Mouse (Mus musculus): ENCODE measurements around the gene Phyh. TPM values are rescaled to one million over a fixed set of nuclear protein-coding genes. Genes with fewer than 3 reads are reported as not detected.
"Not testable (repeated sequence)": the region's sequence is repeated elsewhere in the genome, so short reads cannot be mapped to it uniquely, and the experiment has no call there.

Phyh gene
- total RNA-seq, 4 experiments from 2014 or later, result 169 to 329 (median 213) TPM

GRCm38 (mm10) chr2:4917326-4918021 lies 1.3 kb upstream of the Phyh start:
- peak; percentile 47 for DNase-seq

DNA sequence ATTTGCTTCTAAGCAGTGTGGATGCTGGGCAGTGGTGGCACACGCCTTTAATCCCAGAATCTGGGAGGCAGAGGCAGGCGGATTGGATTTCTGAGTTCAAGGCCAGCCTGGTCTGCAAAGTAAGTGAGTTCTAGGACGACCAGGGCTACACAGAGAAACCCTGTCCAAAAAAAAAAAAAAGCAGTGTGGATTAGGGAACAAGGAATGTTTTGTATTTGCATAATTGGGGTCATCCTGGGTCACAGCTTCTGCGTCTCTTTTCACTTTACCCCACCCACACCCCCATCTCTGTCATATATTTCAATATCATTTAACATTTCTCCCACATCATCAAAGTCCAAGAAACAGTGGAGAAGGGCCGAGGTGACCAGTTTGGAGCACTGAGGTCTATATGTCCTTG lies 2.2 kb downstream of the Phyh start:
- DNase-seq, result no peak

DNA sequence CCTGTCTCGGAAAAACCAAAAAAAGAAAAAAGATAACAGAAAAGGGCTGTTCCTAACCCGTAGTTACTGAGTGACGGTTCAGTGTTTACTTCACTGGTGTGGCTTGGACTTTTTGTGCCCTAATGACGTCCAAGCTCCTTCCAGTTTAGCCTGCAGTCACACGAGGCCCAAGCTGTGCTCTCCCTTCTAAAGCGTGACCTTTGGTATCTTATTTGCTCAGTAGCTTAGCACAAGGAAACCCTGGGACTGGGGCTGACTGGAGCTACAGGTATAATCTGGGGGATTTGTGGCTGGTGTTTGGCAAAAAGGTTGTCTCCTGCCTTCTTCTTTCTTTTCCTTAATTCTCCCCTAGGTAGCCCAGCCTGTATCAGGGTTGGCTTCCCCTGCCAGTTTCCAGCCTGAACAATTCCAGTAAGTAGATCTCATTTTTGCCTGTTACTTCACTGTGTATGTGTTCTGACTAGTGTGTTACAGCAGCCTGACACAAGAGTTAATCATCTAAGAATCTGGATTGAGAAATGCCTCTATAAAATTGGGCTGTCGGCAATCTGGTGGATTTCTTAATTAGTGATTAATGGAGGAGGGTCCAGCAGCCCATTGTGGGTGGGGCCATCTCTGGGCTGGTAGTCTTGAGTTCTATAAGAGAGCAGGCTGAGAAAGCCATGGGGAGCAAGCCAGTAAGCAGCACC lies 3.8 kb downstream of the Phyh start:
- DNase-seq, result no peak

GRCm38 (mm10) chr2:4927391-4927790 lies 8.6 kb downstream of the Phyh start:
- DNase-seq, result no peak

- no peak for DNase-seq
Measured at GRCm38 (mm10) chr2:4929230-4929629, 10.4 kb downstream of the Phyh start.

GRCm38 (mm10) chr2:4934516-4934915 lies 15.7 kb downstream of the Phyh start:
- DNase-seq, result no peak

- no peak for DNase-seq
Measured at GRCm38 (mm10) chr2:4937931-4938330, 19.1 kb downstream of the Phyh start.

GRCm38 (mm10) chr2:4940861-4941260 lies 22.0 kb downstream of the Phyh start:
- no peak for DNase-seq

- not testable (repeated sequence) for DNase-seq
Measured at GRCm38 (mm10) chr2:4949691-4950090, 30.9 kb downstream of the Phyh start.

DNA sequence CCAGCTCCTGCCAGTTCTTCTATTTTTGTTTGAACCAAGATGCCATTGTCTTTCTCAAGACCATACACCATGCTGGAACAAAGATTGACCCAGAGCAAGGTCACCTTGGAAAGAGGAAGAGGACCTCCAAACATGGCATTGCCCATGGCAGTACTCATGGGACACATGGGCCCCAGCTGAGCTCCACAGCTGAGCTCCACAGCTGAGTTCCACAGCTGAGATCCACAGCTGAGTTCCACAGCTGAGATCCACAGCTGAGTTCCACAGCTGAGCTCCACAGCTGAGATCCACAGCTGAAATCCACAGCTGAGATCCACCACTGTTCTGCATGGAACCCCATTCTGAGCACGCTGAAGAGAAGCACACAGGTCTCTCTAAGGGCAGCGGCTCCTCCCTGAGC lies 32.2 kb downstream of the Phyh start:
- DNase-seq, result no peak

DNA sequence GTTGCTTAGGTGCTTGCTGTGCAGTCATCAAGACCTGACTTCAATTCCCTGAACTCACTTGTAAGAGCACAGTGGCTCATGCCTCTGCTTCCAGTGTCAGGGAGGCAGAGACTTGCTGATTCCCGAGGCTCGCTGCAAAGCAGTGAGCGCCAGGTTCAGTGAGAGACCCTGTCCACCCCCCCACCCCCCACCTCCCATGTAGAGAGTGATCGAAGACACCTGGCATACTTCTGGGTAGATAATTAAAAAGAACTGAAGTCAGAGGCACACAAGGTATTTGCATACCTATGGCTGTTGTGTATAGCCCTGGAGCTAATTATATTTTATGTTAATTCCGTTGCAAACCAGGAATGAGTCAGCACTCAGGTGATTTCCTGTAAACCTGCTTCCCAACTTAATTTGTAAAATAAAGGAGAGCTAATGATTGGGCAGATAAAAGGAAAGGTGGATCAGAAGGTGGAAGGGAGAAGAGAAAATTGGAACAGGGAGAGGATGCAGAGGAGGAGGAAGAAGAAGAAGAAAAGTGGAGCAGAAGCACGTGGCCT lies 35.5 kb downstream of the Phyh start:
- DNase-seq, result no peak

DNA sequence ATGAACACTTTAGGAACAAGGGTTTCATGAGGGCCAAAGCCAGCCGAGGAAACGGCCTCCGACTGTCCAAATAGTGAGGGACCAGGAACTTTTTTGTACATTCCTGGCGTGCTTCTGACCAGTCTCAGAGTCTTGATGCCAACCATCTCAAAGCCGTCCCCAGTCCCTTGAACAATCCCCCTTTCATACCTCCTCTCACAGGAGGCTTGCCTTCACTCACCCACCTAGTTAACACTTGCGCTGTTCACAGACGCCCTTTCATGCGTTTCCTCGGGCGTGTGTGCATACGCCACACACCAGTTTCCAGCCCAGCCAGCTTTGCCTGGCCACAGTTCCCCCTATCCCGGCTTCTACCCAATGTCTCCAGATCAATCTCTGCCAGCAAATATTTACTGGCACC lies 39.2 kb downstream of the Phyh start:
- DNase-seq, result no peak

GRCm38 (mm10) chr2:4967806-4968205 lies 49.0 kb downstream of the Phyh start:
- no peak for DNase-seq

- DNase-seq, result no peak
Measured at GRCm38 (mm10) chr2:4969083-4969482, 50.3 kb downstream of the Phyh start.

DNA sequence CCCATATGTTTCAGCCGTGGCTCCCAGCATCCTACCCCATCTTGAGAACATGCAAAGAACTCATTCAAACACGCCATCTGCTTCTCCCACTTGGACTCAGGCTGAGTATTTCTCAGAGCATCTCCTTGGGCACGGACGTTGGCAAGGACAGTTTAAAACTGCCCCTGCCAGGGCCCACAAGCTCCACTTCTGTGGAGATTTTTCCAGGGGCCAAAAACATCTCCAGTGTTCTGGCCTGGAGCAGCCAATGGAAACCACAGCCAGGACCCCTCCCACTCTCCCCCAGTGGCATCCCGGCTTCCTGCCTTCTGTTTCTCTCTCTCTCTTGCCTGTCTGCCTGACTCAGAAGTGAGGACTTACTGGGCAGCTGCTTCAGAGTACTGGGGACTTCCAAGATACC lies 57.0 kb downstream of the Phyh start, which contains the start of gene Ucma:
TSS of gene Ucma (plus strand) at position 316 of the 400 bp plus-strand sequence.
- no peak for DNase-seq

DNA sequence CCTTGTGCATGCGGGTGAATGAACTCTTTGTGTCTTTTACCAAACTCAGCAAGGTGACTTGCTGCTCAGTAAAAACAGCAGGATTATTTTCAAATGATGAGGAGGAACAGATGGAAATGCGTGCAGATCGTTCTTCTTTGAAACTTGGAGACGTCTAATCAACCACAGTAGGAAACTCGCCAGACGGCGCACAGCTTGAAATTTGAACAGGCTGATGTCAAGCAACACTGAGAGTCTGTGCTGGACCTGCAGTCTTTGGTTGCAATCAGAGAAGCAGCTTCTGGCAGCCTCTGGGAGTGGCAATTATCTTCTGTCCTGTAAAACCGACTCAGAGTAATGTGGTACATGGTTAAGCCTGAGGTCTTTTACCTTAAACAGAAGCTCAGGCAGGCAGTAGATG lies 59.3 kb downstream of the Phyh start:
- no peak for DNase-seq

DNA sequence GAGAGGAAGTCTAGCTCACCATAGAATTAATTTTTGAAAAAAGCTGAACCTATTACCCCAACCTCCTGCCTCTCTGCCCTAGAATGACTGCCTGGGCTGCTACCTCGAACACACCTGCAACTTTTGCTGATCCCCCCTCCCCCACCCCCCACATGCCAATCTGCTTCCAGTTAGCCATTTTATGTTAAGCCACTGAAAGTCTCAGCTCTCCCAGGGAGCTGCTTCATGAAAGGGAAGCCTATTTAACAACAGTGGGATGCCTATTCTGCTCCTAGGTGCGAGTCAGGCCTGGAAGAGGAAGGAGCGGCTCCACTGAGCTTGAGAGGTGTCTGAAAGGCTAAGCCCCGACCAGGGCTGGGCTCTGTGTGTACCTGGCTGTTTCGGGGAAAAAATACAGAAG lies 65.2 kb downstream of the Phyh start:
- no peak for DNase-seq

- DNase-seq, result no peak
Measured at GRCm38 (mm10) chr2:4985000-4985399, 66.2 kb downstream of the Phyh start.

GRCm38 (mm10) chr2:4986798-4987197 lies 68.0 kb downstream of the Phyh start:
- DNase-seq, result no peak

GRCm38 (mm10) chr2:4987388-4988180 lies 68.8 kb downstream of the Phyh start:
- DNase-seq, result no peak

Measured in adrenal gland, adult 8-10 months (tissue).